Mouse (Mus musculus) forebrain, embryonic 14.5 days (tissue): ENCODE measurements around the gene Orm3. TPM values are rescaled to one million over a fixed set of nuclear protein-coding genes. Genes with fewer than 3 reads are reported as not detected.
A peak's percentile ranks its signal among the peaks of the same experiment; 100 is the strongest.

Experiments used
- ATAC-seq: fragments of 200-750 bp; cut with Nextera tagmentation; 2 replicates; pipeline ENCODE4 v1.8.0; 2017; ENCODE audit warnings: mild to moderate bottlenecking, moderate library complexity
- DNase-seq: peaks from one replicate; pipeline ENCODE4 v3.0.0-alpha.2; 2015; ENCODE audit warnings: low spot score
- H3K27ac ChIP-seq: fragments of 300-500 bp; sonication (generic); 2 replicates; pipeline ENCODE4 v1.5.1; 2014; ENCODE audit warnings: low read depth, mild to moderate bottlenecking, control low read depth, low read length, moderate library complexity
- H3K27me3 ChIP-seq: fragments of 300-500 bp; sonication (generic); replicated peaks from 2 replicates; pipeline ENCODE4 v1.6.1; 2014; ENCODE audit warnings: low read length, control low read depth, mixed read lengths; ENCODE audit not compliant: control insufficient read depth, insufficient read depth
- H3K36me3 ChIP-seq: fragments of 300-500 bp; sonication (generic); 2 replicates; pipeline ENCODE4 v1.6.1; 2014; ENCODE audit warnings: low read length, control low read depth; ENCODE audit not compliant: control insufficient read depth, insufficient read depth
- H3K4me1 ChIP-seq: fragments of 300-500 bp; sonication (generic); 2 replicates; pipeline ENCODE4 v1.6.1; 2014; ENCODE audit warnings: antibody characterized with exemption, low read length, control low read depth; ENCODE audit not compliant: control insufficient read depth, insufficient read depth
- H3K4me2 ChIP-seq: fragments of 300-500 bp; sonication (generic); 2 replicates; pipeline ENCODE4 v1.6.1; 2014; ENCODE audit warnings: mild to moderate bottlenecking, control low read depth, low read length
- H3K4me3 ChIP-seq: fragments of 300-500 bp; sonication (generic); 2 replicates; pipeline ENCODE4 v1.5.1; 2014; ENCODE audit warnings: low read depth, low read length, control low read depth
- H3K9ac ChIP-seq: fragments of 300-500 bp; sonication (generic); 2 replicates; pipeline ENCODE4 v1.6.1; 2014; ENCODE audit warnings: mild to moderate bottlenecking, low read length, control low read depth, moderate library complexity
- H3K9me3 ChIP-seq: fragments of 300-500 bp; sonication (generic); replicated peaks from 2 replicates; pipeline ENCODE4 v1.6.1; 2016; ENCODE audit warnings: low read length, control low read depth, mixed read lengths; ENCODE audit not compliant: control insufficient read depth
- WGBS: fragments of 180-500 bp; shearing (Covaris S2); extraction: QIAGEN DNeasy Blood & Tissue Kit; methylation state at CpG from one replicate; pipeline ENCODE4 v1.1.7; 2014; 5-methylcytosine and 5-hydroxymethylcytosine counted together
- polyA plus RNA-seq: library from polyadenylated mRNA; unstranded; fragments of >200 nt; fragmentation: Nextera tagmentation; extraction: Ambion mirVana; gene quantifications from 2 replicates; pipeline ENCODE4 v1.2.1, GENCODE M21; 2014

The Orm3 gene
- polyA plus RNA-seq, 1 experiment from 2014 or later, result not detected

GRCm38 (mm10) chr4:63323275-63323815 is 32.6 kb upstream of the Orm3 start:
- 85% methylated on average over 8 of the region's 8 CpGs for WGBS
- ATAC-seq, result no peak
- H3K9ac ChIP-seq, result no peak overlapping the region
- no peak overlapping the region for H3K4me2 ChIP-seq
- no peak overlapping the region for H3K27ac ChIP-seq
- H3K4me1 ChIP-seq, result no peaks in the 10 kb centered on the region
- no peaks in the 10 kb centered on the region for H3K9me3 ChIP-seq
- H3K36me3 ChIP-seq, result 0 out of 2 replicates have a peak, but pooled peaks cover 4% of the 10 kb centered on the region
- no peaks in the 10 kb centered on the region for H3K27me3 ChIP-seq
- no peak for DNase-seq
- H3K4me3 ChIP-seq, result no peak overlapping the region

- no peak overlapping the region for H3K27ac ChIP-seq
- no peak overlapping the region for H3K9ac ChIP-seq
- no peaks in the 10 kb centered on the region for H3K36me3 ChIP-seq
- no peaks in the 10 kb centered on the region for H3K27me3 ChIP-seq
- H3K9me3 ChIP-seq, result no peaks in the 10 kb centered on the region
- WGBS, result 89% methylated on average over 4 of the region's 4 CpGs
- DNase-seq (no peak), ATAC-seq (no peak)
- H3K4me3 ChIP-seq, result no peak overlapping the region
- H3K4me2 ChIP-seq, result no peak overlapping the region
- H3K4me1 ChIP-seq, result no peaks in the 10 kb centered on the region
Observed at GRCm38 (mm10) chr4:63333403-63333802, 22.6 kb upstream of the Orm3 start.

GRCm38 (mm10) chr4:63338414-63339076 is 17.4 kb upstream of the Orm3 start:
- DNase-seq (peak; percentile 14), ATAC-seq (no peak)
- H3K4me1 ChIP-seq, result no peaks in the 10 kb centered on the region
- 63% methylated on average over 3 of the region's 3 CpGs for WGBS
- no peak overlapping the region for H3K27ac ChIP-seq
- no peak overlapping the region for H3K4me3 ChIP-seq
- H3K9me3 ChIP-seq, result no peaks in the 10 kb centered on the region
- no peaks in the 10 kb centered on the region for H3K27me3 ChIP-seq
- H3K4me2 ChIP-seq, result no peak overlapping the region
- no peaks in the 10 kb centered on the region for H3K36me3 ChIP-seq
- H3K9ac ChIP-seq, result no peak overlapping the region

- H3K4me3 ChIP-seq, result no peak overlapping the region
- no peaks in the 10 kb centered on the region for H3K36me3 ChIP-seq
- no peaks in the 10 kb centered on the region for H3K27me3 ChIP-seq
- ATAC-seq, result no peak
- no peak overlapping the region for H3K9ac ChIP-seq
- H3K27ac ChIP-seq, result no peak overlapping the region
- DNase-seq, result no peak
- H3K9me3 ChIP-seq, result no peaks in the 10 kb centered on the region
- 66% methylated on average over 4 of the region's 4 CpGs for WGBS
- H3K4me2 ChIP-seq, result no peak overlapping the region
- no peaks in the 10 kb centered on the region for H3K4me1 ChIP-seq
Observed at GRCm38 (mm10) chr4:63342491-63342890, 13.5 kb upstream of the Orm3 start.

- no peaks in the 10 kb centered on the region for H3K27me3 ChIP-seq
- no peaks in the 10 kb centered on the region for H3K9me3 ChIP-seq
- H3K4me1 ChIP-seq, result no peaks in the 10 kb centered on the region
- no peak overlapping the region for H3K9ac ChIP-seq
- no peak overlapping the region for H3K4me2 ChIP-seq
- no peak overlapping the region for H3K27ac ChIP-seq
- WGBS, result 73% methylated on average over 3 of the region's 3 CpGs
- ATAC-seq, result no peak
- DNase-seq, result no peak
- H3K36me3 ChIP-seq, result no peaks in the 10 kb centered on the region
- H3K4me3 ChIP-seq, result no peak overlapping the region
Observed at GRCm38 (mm10) chr4:63343608-63344007, 12.4 kb upstream of the Orm3 start.

- H3K4me1 ChIP-seq, result no peaks in the 10 kb centered on the region
- no peak within 1 kb of the TSS for H3K4me2 ChIP-seq
- no peak within 1 kb of the TSS for H3K4me3 ChIP-seq
- H3K27ac ChIP-seq, result no peak within 1 kb of the TSS
- H3K27me3 ChIP-seq, result no peaks in the 10 kb centered on the region
- WGBS, result 88% methylated on average over 8 of the region's 8 CpGs
- no peak within 1 kb of the TSS for H3K9ac ChIP-seq
- H3K9me3 ChIP-seq, result no peaks in the 10 kb centered on the region
- H3K36me3 ChIP-seq, result no peaks in the 10 kb centered on the region
- DNase-seq, result no peak
- ATAC-seq, result no peak
Observed at GRCm38 (mm10) chr4:63344295-63344694, 11.7 kb upstream of the Orm3 start, which contains the start of gene Orm1. Gene Orm1 (plus strand): TSS chr4:63344560.

GRCm38 (mm10) chr4:63345261-63345660 is 10.7 kb upstream of the Orm3 start:
- Histone ChIP-seq H3K36me3 (no peaks in the 10 kb centered on the region), H3K4me1 (no peaks in the 10 kb centered on the region), H3K4me2 (no peak overlapping the region), H3K27me3 (no peaks in the 10 kb centered on the region), H3K27ac (no peak overlapping the region), H3K9ac (no peak overlapping the region), H3K4me3 (no peak overlapping the region), H3K9me3 (no peaks in the 10 kb centered on the region)
- ATAC-seq, result no peak
- no peak for DNase-seq

GRCm38 (mm10) chr4:63346659-63347058 is 9.3 kb upstream of the Orm3 start:
- DNase-seq (no peak), ATAC-seq (no peak)
- Histone ChIP-seq H3K4me1 (no peaks in the 10 kb centered on the region), H3K36me3 (no peaks in the 10 kb centered on the region), H3K9me3 (no peaks in the 10 kb centered on the region), H3K9ac (no peak overlapping the region), H3K4me2 (no peak overlapping the region), H3K27me3 (no peaks in the 10 kb centered on the region), H3K4me3 (no peak overlapping the region), H3K27ac (no peak overlapping the region)
- 91% methylated on average over 4 of the region's 4 CpGs for WGBS

GRCm38 (mm10) chr4:63348524-63348923 is 7.4 kb upstream of the Orm3 start:
- no peak overlapping the region for H3K27ac ChIP-seq
- no peak overlapping the region for H3K9ac ChIP-seq
- no peak overlapping the region for H3K4me3 ChIP-seq
- H3K27me3 ChIP-seq, result no peaks in the 10 kb centered on the region
- no peaks in the 10 kb centered on the region for H3K9me3 ChIP-seq
- DNase-seq (no peak), ATAC-seq (no peak)
- H3K4me1 ChIP-seq, result no peaks in the 10 kb centered on the region
- H3K4me2 ChIP-seq, result no peak overlapping the region
- H3K36me3 ChIP-seq, result no peaks in the 10 kb centered on the region
- 71% methylated on average over 6 of the region's 6 CpGs for WGBS
